Comparison of ENCODE assay signal across 8 mouse cellular contexts in genomic region chr17:50470432-50471078, GRCm38 (mm10). TPM values are rescaled to one million over a fixed set of nuclear protein-coding genes. Genes with fewer than 3 reads are reported as not detected.
A peak's percentile ranks its signal among the peaks of the same experiment; 100 is the strongest.
DNase-seq lines count a peak whose midpoint lies in the region; ATAC-seq lines count a peak whose summit lies in the region.

No protein-coding gene starts in this region.

- H3K4me1 ChIP-seq in hindbrain, embryonic 15.5 days (replicated peaks) = peaks cover 14% of the 10 kb centered on the region

- H3K4me2 ChIP-seq in hindbrain, embryonic 15.5 days = peak overlapping the region; percentile 58

- H3K36me3 ChIP-seq in hindbrain, embryonic 15.5 days = no peaks in the 10 kb centered on the region

- no peaks in the 10 kb centered on the region for H3K9me3 ChIP-seq in hindbrain, embryonic 15.5 days

- peak overlapping the region; percentile 72 for H3K27ac ChIP-seq in hindbrain, embryonic 15.5 days (replicated peaks)

- peak; percentile 43 for ATAC-seq in hindbrain, embryonic 15.5 days (ENCODE audit: low FRiP score, low read depth)

- H3K4me3 ChIP-seq in hindbrain, embryonic 15.5 days = peak overlapping the region; percentile 29; the same call in 1 of the 2 replicates

- 0 out of 2 replicates have a peak overlapping the region, but pooled peaks have one; percentile 7 for H3K9ac ChIP-seq in hindbrain, embryonic 15.5 days

- peak; percentile 32 for DNase-seq in NIH3T3 (ENCODE audit: low read depth)
- DNase-seq in cerebellum, postnatal 25 days = peak; percentile 21
- DNase-seq in gastrocnemius, adult 18-20 months (ENCODE audit: low spot score) = peak; percentile 47
- DNase-seq in left cerebral cortex, adult 11 months (ENCODE audit: low spot score) = peak; percentile 41
- peak; percentile 76 for DNase-seq in lung, postnatal 25 days (ENCODE audit: low spot score)
- DNase-seq in retina, postnatal 7 days (ENCODE audit: low read depth, low spot score) = peak; percentile 9
- DNase-seq in thymus, postnatal 4 days = peak; percentile 76

- 33% methylated on average over 16 of the region's 16 CpGs for WGBS in hindbrain, embryonic 15.5 days

- H3K27me3 ChIP-seq in hindbrain, embryonic 15.5 days = no peaks in the 10 kb centered on the region

RNA-seq across cellular contexts. Expression of gene Plcl2, which starts 38.6 kb away (rescaled TPM):
- total RNA-seq in gastrocnemius, adult 18-20 months (2021) = 10 to 100 TPM; 36.7 to 38.0 TPM
- 10.1 and 10.5 TPM in 2 replicates for polyA plus RNA-seq in hindbrain, embryonic 15.5 days (2015; fragmentation: Nextera tagmentation; extraction: Ambion mirVana)

Comparison
In these comparisons a context has a peak if more than half of its experiments do, and no peak if none do; other contexts are left out.
1. Peak in every context shown above with its lines: DNase-seq, ATAC-seq, H3K4me3 ChIP-seq and H3K27ac ChIP-seq.
2. DNase-seq: peak in every context shown above with its lines; median percentile 76 in lung, postnatal 25 days; 76 in thymus, postnatal 4 days; 47 in gastrocnemius, adult 18-20 months; 41 in left cerebral cortex, adult 11 months; 32 in NIH3T3; 21 in cerebellum, postnatal 25 days; 9 in retina, postnatal 7 days.